Mouse (Mus musculus): Measurements from ENCODE around the gene Esrra.

Gene Esrra

DNA sequence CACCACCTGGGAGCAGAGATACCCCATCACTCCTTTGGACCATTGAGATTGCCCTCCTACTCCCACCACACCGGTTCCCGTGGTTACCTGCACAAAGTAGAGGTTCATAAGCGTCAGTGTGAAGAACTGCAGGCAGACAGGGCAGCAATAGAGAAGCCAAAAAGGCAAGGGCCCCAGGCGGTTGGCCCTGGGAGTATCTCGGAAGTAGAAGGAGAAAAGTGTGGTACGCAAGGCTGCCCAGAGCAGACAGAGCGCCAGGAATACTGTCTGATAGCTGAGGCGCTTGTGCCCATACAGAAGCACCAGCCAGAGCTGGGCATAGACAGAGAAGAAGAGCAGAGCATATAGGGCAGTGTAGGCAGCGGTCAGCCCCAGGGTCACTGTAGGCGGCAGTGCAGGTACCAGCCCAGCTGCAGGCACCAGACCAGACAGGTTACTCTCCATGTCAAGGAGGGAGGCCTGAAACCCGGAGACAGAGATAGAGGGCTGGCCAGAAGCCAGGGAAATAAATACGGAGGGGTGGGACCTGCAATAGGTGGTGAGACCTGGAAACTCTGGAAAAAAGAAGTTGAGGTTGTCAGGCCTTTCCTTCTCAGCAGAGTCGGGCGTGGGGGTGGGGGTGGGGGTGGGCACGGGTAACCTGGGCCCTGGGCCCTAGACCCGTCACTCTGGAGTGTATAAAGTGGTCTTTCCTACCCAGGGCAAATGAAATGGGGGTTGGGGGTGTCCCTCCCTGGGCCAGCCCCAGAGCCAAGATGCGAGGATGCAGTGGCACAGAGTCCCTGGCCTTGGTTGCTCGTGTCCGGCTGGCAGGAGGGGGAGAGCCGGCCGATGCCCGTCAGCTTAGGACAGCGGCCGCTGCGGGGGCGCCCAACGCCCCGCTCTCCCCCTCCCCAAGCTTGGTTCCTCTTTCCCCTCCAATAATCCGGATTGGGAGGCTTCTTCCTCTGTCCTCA is 19.1 kb upstream of the Esrra start:
- DNase-seq: no peak

DNA sequence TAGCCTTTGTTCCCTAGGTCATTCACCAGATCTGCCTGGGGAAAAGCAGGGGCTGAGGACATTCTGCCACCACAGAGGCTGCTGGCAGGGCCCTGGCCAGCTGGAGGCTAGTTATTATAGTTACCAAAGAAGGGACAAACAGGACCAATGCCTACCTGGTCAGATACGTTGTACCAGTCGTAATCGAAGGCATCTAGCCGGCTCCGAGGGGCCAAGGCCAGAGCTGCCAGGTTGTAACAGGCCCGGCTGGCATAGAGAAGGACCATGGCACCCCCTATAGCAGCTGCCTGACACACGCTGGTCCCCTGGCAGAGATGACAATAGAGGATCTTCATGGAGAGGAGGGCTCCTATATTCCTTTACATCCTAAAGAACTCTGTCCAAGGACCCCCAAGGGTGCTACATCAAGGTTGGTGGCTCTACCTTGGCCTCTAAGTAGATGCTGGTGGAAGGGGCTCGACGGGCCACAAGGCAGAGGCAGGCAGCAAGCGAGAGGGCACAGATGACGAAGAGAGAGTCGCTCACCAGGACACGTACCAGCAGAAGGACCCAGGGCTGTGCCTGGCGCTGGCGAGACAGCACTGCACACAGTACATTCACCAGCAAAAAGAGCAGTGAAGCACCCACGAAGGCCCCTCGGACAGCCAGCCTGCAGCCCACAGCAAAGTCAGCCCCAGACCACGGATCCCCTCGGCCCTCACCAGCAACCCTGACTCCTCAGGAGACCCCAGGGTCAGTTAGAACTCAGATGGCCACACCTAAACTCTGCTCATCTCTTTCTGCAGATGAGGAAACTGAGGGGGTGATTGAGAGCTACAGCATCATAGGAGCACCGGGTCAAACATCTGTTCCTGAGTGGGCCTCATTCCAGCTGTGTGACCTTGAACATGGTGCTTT is 17.7 kb upstream of the Esrra start:
- DNase-seq: no peak

DNA sequence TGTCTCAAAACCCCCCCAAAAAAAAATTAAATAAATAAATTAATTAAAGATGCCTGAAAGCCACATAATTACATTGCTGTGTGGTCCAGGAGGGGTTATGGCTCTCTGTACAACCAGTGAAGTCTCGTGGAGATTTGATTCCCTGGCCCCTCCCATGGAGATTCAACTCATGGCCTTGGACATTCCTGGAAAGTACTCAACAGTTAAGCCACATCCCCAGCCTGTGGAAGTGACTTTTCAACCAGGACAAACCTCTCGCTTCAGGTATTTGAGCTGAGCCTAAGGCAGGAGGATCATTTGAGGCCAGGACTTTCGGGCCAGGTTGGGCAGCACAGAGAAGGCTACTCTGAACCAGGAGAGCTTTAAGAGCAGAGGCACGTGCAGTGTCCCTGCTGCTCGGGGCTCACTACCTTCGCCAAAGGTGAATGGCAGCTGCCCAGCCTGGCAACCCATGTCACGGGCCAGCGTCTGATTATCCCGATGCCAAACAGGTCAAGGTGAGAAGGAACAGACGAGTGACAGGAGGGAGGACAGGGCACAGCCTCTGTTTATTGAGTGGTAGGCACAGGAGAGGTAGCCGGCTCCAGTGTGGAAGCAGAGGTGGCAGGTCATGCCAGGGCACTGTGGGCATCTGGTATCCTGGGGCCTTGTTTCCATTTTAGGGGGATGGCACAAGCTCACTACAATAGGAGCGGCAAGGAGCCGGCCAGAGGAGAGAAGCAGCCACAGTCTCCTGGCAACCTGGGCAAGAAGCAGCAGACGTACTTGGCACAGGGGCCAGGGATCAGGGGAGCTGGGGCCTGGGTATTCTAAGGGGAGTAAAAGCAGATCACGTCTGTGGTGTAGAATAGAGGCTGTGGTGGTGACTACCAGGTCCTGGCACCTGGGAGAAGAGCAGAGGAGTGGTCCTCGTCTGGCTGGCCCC is 16.2 kb upstream of the Esrra start:
- DNase-seq: peak; percentile 59 to 66

DNA sequence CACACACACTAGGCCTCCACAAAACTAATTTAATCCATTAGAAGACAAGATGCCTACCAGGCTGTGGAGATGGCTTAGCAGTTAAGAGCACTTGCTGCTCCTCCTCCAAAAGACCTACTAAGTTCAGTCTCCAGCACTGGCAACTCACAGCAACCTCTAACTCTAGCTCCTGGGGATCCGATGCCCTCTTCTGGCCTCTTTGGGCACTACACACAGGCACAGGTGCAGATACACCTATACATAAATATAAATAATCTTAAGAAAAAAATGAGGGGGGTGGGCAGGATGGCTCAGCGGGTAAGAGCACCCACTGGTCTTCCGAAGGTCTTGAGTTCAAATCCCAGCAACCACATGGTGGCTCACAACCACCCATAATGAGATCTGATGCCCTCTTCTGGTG is 14.7 kb upstream of the Esrra start:
- no peak for DNase-seq

DNA sequence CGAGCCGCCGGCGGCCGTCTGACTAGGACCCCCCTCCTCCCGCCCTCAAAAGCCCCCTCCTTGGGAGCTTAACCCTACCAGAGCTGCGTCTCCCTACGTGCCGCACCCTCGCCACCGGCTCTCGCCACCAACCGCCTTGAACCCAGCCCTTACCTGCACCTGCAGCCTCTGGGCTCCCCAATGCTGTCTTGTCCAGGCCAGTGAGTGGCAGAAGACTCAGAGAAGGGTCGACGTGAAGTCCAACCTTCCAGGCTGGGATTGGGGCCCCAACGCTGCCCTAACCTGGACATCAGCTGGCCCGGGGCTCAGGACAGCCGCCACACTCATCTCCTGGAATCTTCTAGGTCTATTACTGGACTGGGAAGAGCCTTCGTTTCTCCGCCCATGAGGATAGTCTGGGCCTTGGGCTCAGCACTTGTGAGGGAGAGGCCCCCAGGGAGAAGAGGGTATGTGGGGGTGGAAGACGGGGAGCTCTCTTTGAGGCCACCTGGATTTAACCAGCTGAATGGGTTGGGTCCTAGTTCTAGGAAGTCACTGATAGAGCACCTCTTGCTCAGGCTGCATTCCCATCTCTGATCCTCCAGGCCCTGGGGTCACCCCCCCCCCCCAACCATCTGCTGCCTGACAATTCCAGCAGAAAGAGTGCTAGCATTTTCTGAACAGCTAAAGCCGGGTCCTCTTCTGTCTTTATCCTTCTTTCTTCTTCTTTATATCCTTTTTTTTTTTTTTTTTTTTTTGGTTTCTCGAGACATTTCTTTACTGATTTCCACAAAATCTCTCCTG is 12.8 kb upstream of the Esrra start, which contains the start of gene Kcnk4:
Gene Kcnk4 (minus strand): TSS at position 321 of the 783 bp plus-strand sequence.
- no peak for DNase-seq

DNA sequence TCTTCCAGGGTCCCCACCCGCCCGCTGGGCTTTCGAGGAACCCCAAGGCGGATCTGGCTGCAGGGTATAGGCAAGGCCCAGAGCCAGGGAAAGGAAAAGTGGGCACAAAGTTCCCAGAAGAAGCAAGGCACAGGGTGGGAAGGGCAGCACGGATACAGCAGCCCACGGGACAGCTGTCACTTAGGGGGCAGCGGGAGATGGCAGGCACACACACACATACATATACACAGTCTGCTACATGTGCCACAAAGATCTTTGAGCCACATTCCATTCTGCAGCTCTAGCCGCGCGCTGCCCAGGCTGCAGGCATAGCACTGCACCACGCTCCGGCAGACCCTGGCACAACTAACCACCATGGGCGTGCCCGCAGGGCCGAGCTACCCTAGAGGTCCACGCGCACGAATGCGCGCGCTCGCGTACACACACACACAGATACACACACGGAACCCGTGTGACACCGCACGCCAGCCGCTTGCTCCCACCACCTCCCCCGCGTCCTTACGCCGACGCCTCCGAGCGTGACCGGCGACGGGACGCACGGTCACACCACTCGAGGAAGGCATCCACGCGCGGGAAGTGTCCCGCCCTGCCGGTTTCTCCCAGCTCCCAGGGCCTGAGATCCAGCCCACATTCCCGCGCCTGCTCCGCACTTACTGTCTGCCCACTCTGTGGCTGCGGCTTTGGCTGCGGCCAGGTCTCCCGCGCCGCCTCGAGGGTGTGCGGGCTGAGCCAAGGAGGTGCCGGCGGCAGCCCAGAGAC is 12.0 kb upstream of the Esrra start:
- peak; percentile 65 to 71 for DNase-seq

DNA sequence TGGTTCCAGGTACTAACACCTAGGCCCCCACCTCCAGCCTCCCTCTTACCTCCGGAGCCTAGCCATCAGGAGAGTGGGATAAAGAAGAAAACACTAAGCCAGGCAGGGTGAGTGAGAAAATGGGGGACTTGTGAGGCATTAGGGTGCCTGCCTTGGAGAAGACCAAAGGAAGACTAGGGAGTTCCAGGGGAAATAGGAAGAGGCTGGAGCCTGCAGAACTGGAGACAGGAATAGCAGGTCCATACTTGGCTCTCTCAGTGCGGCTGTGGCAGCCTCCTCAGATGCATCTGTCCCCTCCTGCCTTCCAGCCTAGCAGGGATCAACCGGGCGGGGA is 11.5 kb upstream of the Esrra start:
- no peak for DNase-seq

DNA sequence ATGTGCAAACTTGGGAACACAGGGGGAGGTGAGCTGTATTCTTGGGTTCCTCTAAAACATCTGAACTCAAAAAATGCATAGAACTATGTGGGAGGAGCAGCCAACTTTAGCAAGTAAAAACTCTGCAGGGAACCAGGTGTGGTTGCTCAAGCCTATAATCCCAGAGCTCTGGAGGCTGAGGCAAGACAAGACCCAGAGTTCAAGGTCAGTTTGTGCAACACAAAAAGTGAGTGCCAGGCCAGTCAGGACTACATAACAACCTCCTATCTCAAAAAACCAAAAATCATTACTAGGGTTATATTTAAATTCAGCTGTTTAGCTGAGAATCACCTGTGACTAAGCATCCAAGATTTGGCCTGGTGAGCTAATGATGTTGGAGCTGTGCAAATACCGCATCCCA is 10.4 kb upstream of the Esrra start:
- DNase-seq: no peak

DNA sequence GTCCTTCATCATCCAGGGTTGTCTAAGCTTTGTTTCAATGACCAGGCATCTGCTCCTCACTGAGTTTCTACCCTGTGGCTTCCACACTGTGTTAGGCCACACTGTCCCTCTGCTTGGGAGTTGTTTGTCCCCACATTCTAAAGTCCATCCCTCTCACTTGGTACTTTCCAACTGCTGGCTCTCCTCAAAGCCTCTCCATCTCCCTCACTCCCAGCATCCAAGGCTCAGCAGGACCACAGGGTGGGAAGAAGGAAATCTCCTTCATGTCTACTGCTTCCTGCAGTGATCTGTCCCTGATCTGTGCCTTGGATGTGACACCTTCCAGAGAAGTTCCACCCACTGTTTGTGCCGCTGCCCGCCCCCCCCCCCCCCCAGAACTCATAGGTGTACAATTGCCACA is 9.4 kb upstream of the Esrra start:
- DNase-seq: peak in 1 of 2 experiments; percentile 20

DNA sequence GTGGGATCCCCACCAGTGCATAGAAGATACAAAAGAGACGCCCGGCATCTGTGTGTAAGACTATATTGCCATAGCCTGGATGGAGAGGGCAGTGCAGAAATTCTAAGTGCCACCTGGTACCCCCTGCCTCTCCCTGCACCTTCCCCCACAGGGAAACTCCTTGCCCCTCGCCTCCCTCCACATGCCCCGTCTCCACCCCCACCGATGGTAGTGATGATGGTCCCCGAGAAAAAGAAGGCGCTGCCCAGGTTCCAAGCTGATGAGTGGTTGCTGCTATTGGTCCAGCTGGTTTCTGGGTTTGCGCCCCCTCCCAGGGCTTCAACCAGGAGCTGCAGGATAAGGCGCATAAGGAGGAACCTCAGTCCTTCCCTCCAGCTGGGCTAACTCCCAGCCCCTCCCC is 6.5 kb upstream of the Esrra start:
- no peak for DNase-seq

DNA sequence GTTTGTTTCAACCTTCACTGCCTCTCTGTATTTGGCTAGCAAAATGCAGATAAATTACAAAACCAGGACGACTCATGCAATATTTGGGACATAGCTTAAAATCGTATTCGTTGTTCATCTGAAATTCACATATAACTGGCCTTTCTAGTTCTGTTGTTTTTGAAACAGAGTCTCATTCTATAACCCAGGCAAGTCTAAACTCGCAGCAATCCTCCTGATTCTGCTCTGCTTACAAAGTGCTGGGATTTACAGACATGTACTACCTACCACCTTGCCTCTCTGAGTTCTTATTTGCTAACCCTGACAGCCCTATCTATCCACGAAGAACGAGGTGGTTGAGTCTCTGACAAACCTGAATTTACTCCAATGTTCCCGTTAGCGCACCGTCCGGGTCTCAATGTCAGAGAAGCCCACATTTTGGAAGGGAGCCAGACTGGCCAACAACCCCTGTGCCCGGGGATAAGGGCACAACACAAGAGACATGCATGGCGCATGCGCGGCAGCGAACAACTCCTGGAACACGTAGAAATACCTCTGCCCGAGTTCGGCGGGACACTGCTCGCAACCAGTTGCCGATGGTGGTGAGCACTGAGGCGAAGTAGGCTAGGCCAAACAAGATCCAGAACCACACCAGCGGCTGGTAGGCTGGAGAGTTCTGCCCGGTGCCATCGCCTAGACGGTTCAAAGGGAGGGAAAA is 5.1 kb upstream of the Esrra start:
- DNase-seq: no peak

DNA sequence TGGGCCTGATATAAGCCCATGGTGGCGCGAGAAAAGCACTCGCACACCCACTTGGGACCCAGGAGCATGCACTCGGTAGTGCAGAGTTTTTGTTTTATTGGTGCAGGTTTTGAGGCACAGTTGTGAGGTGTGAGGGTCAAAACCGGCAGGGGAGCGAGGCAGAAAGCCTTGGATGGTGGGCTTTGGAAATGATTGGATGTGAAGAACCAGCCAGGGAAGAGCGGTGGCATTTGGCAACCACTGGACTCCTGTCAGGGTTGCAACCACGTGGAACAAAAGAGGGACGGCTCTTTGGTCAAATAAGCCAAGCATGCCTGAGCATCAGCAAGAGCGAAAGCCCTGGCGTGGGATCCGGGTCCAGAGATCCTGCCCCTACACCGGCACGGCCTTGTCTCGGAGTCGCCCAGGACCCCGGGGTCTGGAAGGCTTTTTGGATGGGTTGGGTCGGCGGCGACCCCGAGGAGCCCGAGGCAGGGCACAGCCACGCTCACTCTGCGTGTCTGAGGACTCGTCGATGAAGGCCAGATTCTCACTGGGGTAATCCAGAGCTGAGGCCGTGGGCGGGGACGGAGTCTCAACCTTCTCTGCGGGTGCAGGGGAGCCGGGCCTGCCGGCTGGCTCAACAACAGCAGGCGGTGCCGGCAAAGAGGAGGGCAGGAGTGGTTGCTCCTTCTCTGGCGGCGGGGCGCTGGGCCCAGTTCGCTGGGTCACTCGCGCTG is 4.2 kb upstream of the Esrra start:
- DNase-seq: no peak

DNA sequence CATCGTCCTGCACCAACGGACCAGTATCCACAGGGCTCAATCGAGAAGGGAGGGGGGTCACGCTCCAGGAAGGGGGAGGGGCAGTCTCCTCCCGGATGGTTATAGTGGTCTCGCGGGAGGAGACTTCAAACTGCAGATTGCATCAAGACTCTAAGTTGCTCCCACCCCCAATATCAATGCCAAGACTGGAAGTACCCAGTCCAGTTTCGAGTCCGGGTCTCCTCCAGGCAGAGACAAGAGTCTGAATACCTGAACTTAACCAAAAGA is 3.6 kb upstream of the Esrra start, which contains the start of gene Catsperz:
Gene Catsperz (minus strand): TSS at position 74 of the 267 bp plus-strand sequence.
- no peak for DNase-seq

DNA sequence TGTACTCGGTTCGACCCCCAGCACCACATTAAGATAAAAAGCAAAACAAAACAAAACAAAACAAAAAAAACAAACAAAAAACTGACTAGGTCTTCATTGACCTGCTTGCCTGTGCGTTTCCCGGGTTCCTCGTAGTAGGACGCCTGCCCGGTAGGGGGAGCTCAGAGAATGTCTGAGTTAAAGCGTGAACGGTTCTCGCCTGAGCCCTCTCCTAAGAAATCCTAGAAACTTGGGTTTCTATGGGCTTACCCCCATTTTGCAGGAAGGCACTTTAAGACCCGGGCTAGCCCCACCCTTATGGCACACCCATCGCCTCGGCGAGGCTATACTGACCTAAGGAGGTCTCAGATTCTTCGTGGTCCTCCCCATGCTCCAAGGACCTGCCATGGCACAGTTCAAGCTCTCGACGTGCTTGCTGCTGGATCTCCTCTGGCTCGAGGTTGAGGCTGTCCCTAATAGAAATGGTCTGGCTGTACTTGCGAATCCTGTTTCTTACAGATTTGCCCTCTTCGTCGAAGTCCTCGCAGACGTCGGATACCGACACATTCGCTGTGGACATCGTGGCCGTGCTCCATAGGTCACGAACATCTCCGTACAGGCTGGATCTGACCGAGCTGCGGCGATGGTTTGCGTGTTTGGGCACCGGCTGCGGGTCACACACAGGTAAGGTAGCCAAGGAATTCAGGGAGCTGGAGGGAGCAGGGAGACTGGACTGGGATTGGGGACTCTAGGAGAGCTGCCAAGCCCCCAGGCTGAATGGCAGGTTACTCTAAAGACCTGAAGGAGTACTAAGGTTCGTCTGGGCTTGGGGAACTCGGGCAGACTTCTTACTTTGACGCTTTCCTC is 3.1 kb upstream of the Esrra start:
- DNase-seq: peak; percentile 93

DNA sequence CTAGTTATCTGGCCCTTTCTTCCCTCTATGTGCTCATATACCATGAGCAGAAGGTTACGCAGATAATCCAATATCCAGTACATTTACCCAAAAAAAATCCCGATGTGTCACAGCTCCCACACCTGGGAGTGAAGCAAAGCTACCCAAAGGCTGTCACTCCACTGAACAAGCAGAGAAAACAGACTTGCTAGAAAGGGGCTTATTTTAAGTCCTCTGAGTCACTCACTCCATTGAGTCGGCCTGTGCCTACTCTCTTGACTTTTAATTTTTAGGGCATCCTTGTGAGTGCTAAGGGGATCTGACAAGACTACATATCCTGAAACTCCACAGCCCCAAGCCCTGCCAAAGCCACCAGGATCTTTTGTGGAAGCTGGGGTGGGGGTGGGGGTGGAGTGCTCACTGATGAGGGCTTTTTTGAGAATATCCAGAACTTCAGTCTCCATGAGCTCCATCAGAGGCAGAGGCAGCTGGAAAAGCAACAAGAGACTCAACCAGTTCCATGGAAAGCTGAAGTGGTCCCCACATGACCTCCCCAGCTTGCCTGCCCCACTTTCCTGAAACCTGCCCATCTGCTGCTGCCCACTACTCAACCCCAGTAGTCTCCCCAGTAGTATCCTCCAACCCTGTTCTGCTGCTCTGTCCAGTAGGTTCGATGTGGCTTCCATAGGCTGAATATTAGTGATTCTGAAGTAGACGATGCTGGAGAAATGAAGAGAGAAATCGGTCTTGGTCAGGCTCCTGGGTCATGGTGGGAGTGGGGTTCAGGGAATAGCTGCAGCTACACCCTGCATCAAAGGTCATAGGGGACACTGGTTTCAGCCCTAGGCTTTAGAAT is 1.5 kb upstream of the Esrra start:
- DNase-seq: no peak

DNA sequence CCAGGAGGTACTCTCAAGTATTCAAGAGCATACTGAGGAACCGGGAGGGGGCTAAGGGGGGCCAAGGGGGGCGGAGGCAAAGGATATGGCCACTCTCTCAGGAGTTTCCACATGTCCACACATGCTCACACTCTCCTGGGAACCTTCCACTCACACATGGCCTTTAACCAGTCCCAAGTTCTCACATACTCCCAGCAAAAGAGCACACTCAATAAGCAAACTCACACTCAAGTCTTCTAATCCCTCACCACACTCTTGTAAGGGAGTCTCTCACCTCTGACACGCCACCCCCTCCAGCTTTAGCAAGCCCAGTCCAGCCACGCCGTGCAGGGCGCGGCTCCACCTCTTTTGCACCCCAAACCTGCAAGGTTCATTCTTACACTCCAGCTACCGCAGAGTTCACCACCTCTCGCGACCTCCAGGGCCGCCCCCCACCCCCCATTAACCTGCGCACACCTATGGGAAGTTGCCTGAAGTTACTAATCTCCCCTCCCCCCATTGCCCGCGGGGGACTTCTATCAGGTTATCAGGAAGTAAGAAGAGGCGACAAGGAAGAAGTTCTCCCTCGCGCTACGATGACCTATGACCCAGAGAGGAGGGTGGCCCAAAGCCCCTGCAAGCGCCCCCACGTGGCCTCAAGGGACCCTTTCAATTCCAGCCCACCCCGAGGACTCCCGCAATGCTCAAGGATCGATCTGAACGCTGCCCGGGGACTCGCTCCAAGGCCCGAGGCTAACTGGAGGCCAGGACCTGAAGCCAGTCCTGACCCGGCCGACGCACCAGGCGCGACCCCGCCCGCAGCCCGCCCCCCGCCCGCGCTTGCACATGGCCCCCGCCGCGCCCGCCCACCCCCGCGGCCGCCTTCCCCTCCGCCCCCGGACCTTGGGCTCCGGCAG is 624 bp downstream of the Esrra start:
- DNase-seq: peak in 1 of 2 experiments; percentile 56

Measured in cerebellum, postnatal 36 days (tissue).